Mouse (Mus musculus) myocyte (in vitro differentiated cells): Measurements from ENCODE around the gene Arhgef26.

Experiments
- E2F4 ChIP-seq: IDR thresholded peaks from one replicate; pipeline ENCODE4 v1.6.1; 2011; ENCODE audit warnings: mild to moderate bottlenecking, control low read depth, moderate library complexity; ENCODE audit not compliant: insufficient read depth
- MAX ChIP-seq: IDR thresholded peaks from one replicate; pipeline ENCODE4 v1.6.1; 2011; ENCODE audit warnings: low read depth, mild to moderate bottlenecking, control low read depth
- POLR2A ChIP-seq: IDR thresholded peaks from one replicate; pipeline ENCODE4 v1.6.1; 2011; ENCODE audit warnings: low read depth, mild to moderate bottlenecking, control low read depth, moderate library complexity; ENCODE audit not compliant: insufficient read length
- TCF3 ChIP-seq: IDR thresholded peaks from one replicate; pipeline ENCODE4 v1.6.1; 2011; ENCODE audit warnings: low read depth, control low read depth; ENCODE audit not compliant: insufficient read length
- USF1 ChIP-seq: IDR thresholded peaks from one replicate; pipeline ENCODE4 v1.6.1; 2011; ENCODE audit warnings: low read depth, mild to moderate bottlenecking, control low read depth, moderate library complexity

DNA sequence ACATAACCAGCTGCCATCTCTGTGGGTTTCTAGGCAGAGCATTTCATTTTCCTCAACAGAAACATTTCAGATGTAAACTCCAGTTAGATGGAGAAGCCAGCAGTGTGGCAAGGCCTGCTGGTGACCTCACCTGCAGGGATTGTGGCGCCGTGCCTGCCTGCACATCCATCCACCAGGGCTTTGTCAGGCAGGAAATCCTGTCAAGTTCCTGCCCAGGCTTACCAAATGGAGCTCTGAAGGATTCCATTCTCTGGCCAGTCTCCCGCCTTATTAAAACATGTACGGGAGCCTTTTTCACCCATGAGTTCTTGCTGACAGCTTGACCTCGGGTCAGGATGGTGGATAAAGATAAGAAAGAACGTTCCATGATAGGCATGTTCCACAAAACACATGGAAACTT lies 36.7 kb downstream of the Arhgef26 start:
- no peak for TF ChIP-seq POLR2A
- no peak for TF ChIP-seq USF1
- TF ChIP-seq TCF3, result no peak
- TF ChIP-seq MAX, result no peak
- TF ChIP-seq E2F4, result no peak
